ENCODE assay signal across 15 mouse cellular contexts in the genomic region with DNA sequence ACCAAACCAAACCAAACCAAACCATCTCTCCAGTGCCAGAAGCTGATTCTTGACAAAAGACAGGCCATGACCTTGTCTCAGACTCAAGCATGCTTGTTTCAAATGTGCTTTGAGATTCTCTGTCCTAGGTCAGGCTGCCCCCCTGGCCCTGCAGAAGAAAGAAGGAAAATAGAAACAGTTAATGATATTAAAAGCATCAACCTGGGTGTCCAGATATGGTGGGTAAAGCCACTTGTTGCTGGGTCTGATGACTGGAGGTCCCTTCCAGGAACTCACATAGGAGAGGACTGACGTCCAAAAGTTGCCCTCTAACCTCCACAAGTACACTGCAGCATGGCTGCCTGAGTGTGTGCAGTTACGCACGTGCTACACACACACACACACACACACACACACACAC. TPM values are rescaled to one million over a fixed set of nuclear protein-coding genes. Genes with fewer than 3 reads are reported as not detected.
"Had no signal": no experiment of that assay in that cellular context is flagged by ENCODE, and none has a peak within 500 bp of the region (broad histone marks: within the 10 kb centered on the region; RNA-seq: fewer than 3 reads in every experiment).

No protein-coding gene starts in this region.

- H3K4me3 ChIP-seq: neural tube, embryonic 15.5 days; stomach, embryonic 15.5 days had no signal

- H3K27ac ChIP-seq: neural tube, embryonic 15.5 days; stomach, embryonic 15.5 days had no signal

- DNase-seq: retina, postnatal 1 day; right cerebral cortex, adult 18-20 months; right cerebral cortex, postnatal 14 days; right cerebral cortex, postnatal 25 days; right cerebral cortex, postnatal 4 days; spleen, adult 18-20 months; thymus, adult 18-20 months; thymus, adult 2 months; thymus, postnatal 14 days; thymus, postnatal 25 days; thymus, postnatal 36 days; thymus, postnatal 4 days had no signal

RNA-seq across cellular contexts. Expression of a gene that starts 2.9 kb away (rescaled TPM):
- total RNA-seq: neutrophil, adult 5-6 weeks had no signal

RNA-seq across cellular contexts. Expression of a gene that starts 18.5 kb away (rescaled TPM):
- total RNA-seq: neutrophil, adult 5-6 weeks had no signal

RNA-seq across cellular contexts. Expression of a gene that starts 19.9 kb away (rescaled TPM):
- total RNA-seq: neutrophil, adult 5-6 weeks had no signal
